Mouse (Mus musculus): Measurements from ENCODE around the gene Tma7. TPM values are rescaled to one million over a fixed set of nuclear protein-coding genes. Genes with fewer than 3 reads are reported as not detected.

Tma7 gene
- total RNA-seq, 2 experiments from 2014 or later, result 331 to 333 TPM

GRCm38 (mm10) chr9:109103250-109103649, 20.9 kb upstream of the Tma7 start:
- no peak for DNase-seq (ENCODE audit: low spot score in 2 of 2)

- DNase-seq (ENCODE audit: low spot score in 2 of 2), result no peak
Measured at GRCm38 (mm10) chr9:109102541-109102940, 20.2 kb upstream of the Tma7 start.

GRCm38 (mm10) chr9:109101933-109102445, 19.6 kb upstream of the Tma7 start:
- DNase-seq (ENCODE audit: low spot score in 2 of 2), result no peak

GRCm38 (mm10) chr9:109100307-109100928, 18.0 kb upstream of the Tma7 start:
- DNase-seq (ENCODE audit: low spot score in 2 of 2), result no peak

GRCm38 (mm10) chr9:109098969-109099368, 16.6 kb upstream of the Tma7 start:
- peak; percentile 60 to 75 for DNase-seq (ENCODE audit: low spot score in 2 of 2)

GRCm38 (mm10) chr9:109098366-109098765, 16.0 kb upstream of the Tma7 start:
- no peak for DNase-seq (ENCODE audit: low spot score in 2 of 2)

- DNase-seq (ENCODE audit: low spot score in 2 of 2), result peak; percentile 76 to 84
Measured at GRCm38 (mm10) chr9:109097831-109098230, 15.4 kb upstream of the Tma7 start.

- no peak for DNase-seq (ENCODE audit: low spot score in 2 of 2)
Measured at GRCm38 (mm10) chr9:109097291-109097690, 14.9 kb upstream of the Tma7 start.

- no peak for DNase-seq (ENCODE audit: low spot score in 2 of 2)
Measured at GRCm38 (mm10) chr9:109096856-109097255, 14.5 kb upstream of the Tma7 start.

GRCm38 (mm10) chr9:109096251-109096661, 13.9 kb upstream of the Tma7 start:
- peak; percentile 41 to 58 for DNase-seq (ENCODE audit: low spot score in 2 of 2)

GRCm38 (mm10) chr9:109095137-109095982, 13.0 kb upstream of the Tma7 start, which contains the start of gene Plxnb1:
Plxnb1 (plus strand) TSS chr9:109095389.
- peak; percentile 80 to 86 for DNase-seq (ENCODE audit: low spot score in 2 of 2)

- no peak for DNase-seq (ENCODE audit: low spot score in 2 of 2)
Measured at GRCm38 (mm10) chr9:109094553-109095136, 12.3 kb upstream of the Tma7 start.

GRCm38 (mm10) chr9:109093786-109094552, 11.6 kb upstream of the Tma7 start:
- no peak for DNase-seq (ENCODE audit: low spot score in 2 of 2)

- DNase-seq (ENCODE audit: low spot score in 2 of 2), result no peak
Measured at GRCm38 (mm10) chr9:109092799-109093198, 10.4 kb upstream of the Tma7 start.

- no peak for DNase-seq (ENCODE audit: low spot score in 2 of 2)
Measured at GRCm38 (mm10) chr9:109091802-109092201, 9.4 kb upstream of the Tma7 start.

GRCm38 (mm10) chr9:109090446-109090845, 8.1 kb upstream of the Tma7 start:
- no peak for DNase-seq (ENCODE audit: low spot score in 2 of 2)

- DNase-seq (ENCODE audit: low spot score in 2 of 2), result peak; percentile 63 to 72
Measured at GRCm38 (mm10) chr9:109087987-109088386, 5.6 kb upstream of the Tma7 start.

GRCm38 (mm10) chr9:109084922-109085321, 2.5 kb upstream of the Tma7 start:
- no peak for DNase-seq (ENCODE audit: low spot score in 2 of 2)

GRCm38 (mm10) chr9:109081749-109082123, 651 bp downstream of the Tma7 start:
- no peak for DNase-seq (ENCODE audit: low spot score in 2 of 2)

- DNase-seq (ENCODE audit: low spot score in 2 of 2), result no peak
Measured at GRCm38 (mm10) chr9:109080516-109080915, 1.9 kb downstream of the Tma7 start.

All from layer of hippocampus, postnatal 10 days (tissue).